Mouse (Mus musculus) liver, embryonic 13.5 days (tissue): Measurements from ENCODE around the gene Spag4. TPM values are rescaled to one million over a fixed set of nuclear protein-coding genes. Genes with fewer than 3 reads are reported as not detected.

Source experiments
- ATAC-seq: fragments of 200-750 bp; cut with Nextera tagmentation; 2 replicates; pipeline ENCODE4 v1.8.0; 2017; ENCODE audit warnings: low read depth, mild to moderate bottlenecking, moderate number of reproducible peaks, moderate library complexity
- DNase-seq: peaks from one replicate; pipeline ENCODE4 v3.0.0; 2022
- H3K27ac ChIP-seq: fragments of 300-500 bp; sonication (generic); 2 replicates; pipeline ENCODE4 v1.5.1; 2015; ENCODE audit warnings: moderate library complexity, mild to moderate bottlenecking, inconsistent platforms
- H3K27me3 ChIP-seq: fragments of 300-500 bp; sonication (generic); 2 replicates; pipeline ENCODE4 v1.6.1; 2015; ENCODE audit warnings: mild to moderate bottlenecking, inconsistent platforms
- H3K36me3 ChIP-seq: fragments of 300-500 bp; sonication (generic); 2 replicates; pipeline ENCODE4 v1.6.1; 2015; ENCODE audit warnings: mild to moderate bottlenecking, inconsistent platforms
- H3K4me1 ChIP-seq: fragments of 300-500 bp; sonication (generic); replicated peaks from 2 replicates; pipeline ENCODE4 v1.6.1; 2015; ENCODE audit warnings: inconsistent platforms
- H3K4me2 ChIP-seq: fragments of 300-500 bp; sonication (generic); 2 replicates; pipeline ENCODE4 v1.6.1; 2015; ENCODE audit warnings: inconsistent platforms, mild to moderate bottlenecking, moderate library complexity
- H3K4me3 ChIP-seq: fragments of 300-500 bp; sonication (generic); replicated peaks from 2 replicates; pipeline ENCODE4 v1.5.1; 2015; ENCODE audit warnings: mild to moderate bottlenecking, inconsistent platforms
- H3K9ac ChIP-seq: fragments of 300-500 bp; sonication (generic); 2 replicates; pipeline ENCODE4 v1.6.1; 2015; ENCODE audit warnings: mild to moderate bottlenecking, inconsistent platforms
- H3K9me3 ChIP-seq: fragments of 300-500 bp; sonication (generic); replicated peaks from 2 replicates; pipeline ENCODE4 v1.6.1; 2016; ENCODE audit warnings: inconsistent platforms
- WGBS: fragments of 180-500 bp; shearing (Covaris S2); methylation state at CpG from one replicate; pipeline ENCODE4 v1.1.7; 2015; ENCODE audit not compliant: insufficient replicate concordance; 5-methylcytosine and 5-hydroxymethylcytosine counted together
- polyA plus RNA-seq: library from polyadenylated mRNA; unstranded; fragments of >200 nt; fragmentation: Nextera tagmentation; extraction: Ambion mirVana; gene quantifications from 2 replicates; pipeline ENCODE4 v1.2.1, GENCODE M21; 2015

The Spag4 gene
- polyA plus RNA-seq, 1 experiment from 2014 or later = 1.6 TPM

DNA sequence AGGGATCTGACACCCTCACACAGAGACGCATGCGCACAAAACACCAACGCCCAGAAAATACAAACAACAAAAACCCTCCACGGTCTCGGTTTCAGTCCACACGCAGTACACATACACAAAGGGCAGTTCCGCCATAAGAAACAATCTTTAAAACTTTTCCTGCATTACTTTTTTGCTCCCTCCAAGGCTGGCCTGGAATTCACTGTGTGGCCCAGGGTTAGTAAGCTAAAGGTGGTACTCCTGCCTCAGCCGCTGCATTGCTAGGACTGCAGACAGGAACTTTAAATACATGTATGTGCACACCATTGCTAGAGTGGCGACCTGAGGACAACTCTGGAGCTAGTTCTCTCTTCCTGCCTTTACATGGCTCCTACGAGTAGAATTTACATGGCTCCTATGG is 6.3 kb downstream of the Spag4 start:
- DNase-seq = no peak
- no peak for ATAC-seq
- Histone ChIP-seq H3K27me3 (no peaks in the 10 kb centered on the region), H3K36me3 (peaks cover 74% of the 10 kb centered on the region), H3K9ac (no peak overlapping the region), H3K4me2 (no peak overlapping the region), H3K4me3 (no peak overlapping the region), H3K27ac (no peak overlapping the region), H3K9me3 (no peaks in the 10 kb centered on the region), H3K4me1 (peaks cover 9% of the 10 kb centered on the region)
- WGBS = 91% methylated on average over 10 of the region's 10 CpGs

DNA sequence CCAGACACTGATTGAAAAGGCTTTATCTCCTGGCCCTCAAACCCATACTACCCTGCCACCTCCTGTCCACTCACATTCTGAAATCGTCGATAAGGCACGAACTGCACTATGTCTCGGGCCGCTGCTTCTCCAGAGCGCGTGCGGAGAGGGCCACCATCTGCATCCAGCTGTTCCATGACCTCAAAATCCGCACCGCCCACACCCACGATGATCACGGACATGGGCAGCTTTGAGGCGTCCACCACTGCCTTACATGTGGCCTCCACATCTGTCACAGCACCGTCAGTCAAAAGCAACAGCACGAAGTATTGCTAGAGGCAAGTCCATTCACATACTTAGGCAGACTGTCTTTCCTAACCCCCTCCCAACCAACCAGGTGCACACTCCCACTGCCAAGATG is 8.8 kb downstream of the Spag4 start:
- 96% methylated on average over 15 of the region's 15 CpGs for WGBS
- ATAC-seq (no peak), DNase-seq (no peak)
- Histone ChIP-seq H3K27ac (no peak overlapping the region), H3K4me1 (no peaks in the 10 kb centered on the region), H3K4me3 (no peak overlapping the region), H3K9ac (no peak overlapping the region), H3K9me3 (no peaks in the 10 kb centered on the region), H3K36me3 (peaks cover 95% of the 10 kb centered on the region), H3K27me3 (no peaks in the 10 kb centered on the region), H3K4me2 (no peak overlapping the region)

DNA sequence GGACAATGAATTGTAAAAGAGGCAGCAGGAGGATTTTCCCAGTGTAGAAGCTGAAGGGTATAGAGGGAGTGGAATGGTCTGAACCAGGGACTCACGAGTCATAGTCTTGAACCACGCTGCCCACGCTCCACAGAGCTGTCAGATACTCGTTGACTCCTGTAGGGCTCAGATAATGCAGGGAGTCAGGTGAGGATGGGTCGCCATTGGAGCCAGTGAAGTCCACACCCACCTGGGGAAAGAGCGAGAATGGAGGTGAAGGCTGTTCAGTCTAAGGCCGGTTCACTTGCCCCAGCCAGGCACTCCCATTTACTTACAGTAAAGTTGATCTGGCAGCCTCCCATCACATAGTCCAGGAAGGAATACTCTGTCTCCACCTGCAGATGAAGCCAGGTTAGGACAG is 12.5 kb downstream of the Spag4 start:
- Histone ChIP-seq H3K9me3 (no peaks in the 10 kb centered on the region), H3K27ac (no peak overlapping the region), H3K4me3 (no peak overlapping the region), H3K4me2 (no peak overlapping the region), H3K4me1 (peaks cover under 1% of the 10 kb centered on the region), H3K36me3 (peaks cover 67% of the 10 kb centered on the region), H3K9ac (no peak overlapping the region), H3K27me3 (no peaks in the 10 kb centered on the region)
- ATAC-seq = no peak
- 72% methylated on average over 7 of the region's 7 CpGs for WGBS
- DNase-seq = no peak

DNA sequence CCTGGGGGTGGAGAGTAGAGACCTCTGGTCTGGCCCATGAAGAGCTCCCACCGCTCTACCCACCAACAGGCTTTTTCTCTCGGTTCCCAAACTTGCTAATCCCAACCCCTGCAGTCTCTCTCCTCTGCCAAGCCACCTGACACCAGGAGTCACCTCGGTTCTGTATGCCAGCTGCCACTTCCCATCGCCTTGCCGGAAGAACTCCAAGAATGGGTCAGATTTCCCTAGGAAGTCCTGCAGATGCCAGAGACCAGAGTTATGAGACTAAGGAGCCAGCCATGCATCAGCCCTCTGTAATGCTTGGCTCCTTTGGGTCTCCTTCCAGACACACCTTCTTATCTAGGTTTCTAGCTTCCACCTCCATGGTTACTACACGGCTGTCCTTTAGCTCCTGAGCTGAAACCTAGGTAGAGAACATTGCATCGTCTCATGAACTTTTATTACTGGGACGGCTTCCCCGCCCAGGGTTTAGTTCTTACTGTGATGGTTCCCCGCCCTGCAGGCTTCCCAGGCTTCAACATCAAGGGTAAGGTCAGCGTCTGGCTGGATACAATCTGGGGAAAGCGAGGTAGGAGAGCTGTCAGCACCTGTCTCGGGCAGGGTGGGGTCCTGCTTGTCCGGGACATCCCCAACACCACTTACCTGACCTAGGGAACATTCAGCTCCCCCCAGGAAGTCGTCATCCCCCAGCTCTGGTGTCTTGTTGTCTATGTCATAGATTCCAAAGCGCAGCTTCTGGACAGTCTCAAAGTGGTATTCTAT is 13.6 kb downstream of the Spag4 start:
- Histone ChIP-seq H3K4me2 (no peak overlapping the region), H3K27me3 (no peaks in the 10 kb centered on the region), H3K36me3 (peaks cover 56% of the 10 kb centered on the region), H3K4me3 (no peak overlapping the region), H3K9ac (no peak overlapping the region), H3K27ac (no peak overlapping the region), H3K4me1 (peaks cover 12% of the 10 kb centered on the region), H3K9me3 (no peaks in the 10 kb centered on the region)
- 88% methylated on average over 16 of the region's 16 CpGs for WGBS
- ATAC-seq (no peak), DNase-seq (no peak)

DNA sequence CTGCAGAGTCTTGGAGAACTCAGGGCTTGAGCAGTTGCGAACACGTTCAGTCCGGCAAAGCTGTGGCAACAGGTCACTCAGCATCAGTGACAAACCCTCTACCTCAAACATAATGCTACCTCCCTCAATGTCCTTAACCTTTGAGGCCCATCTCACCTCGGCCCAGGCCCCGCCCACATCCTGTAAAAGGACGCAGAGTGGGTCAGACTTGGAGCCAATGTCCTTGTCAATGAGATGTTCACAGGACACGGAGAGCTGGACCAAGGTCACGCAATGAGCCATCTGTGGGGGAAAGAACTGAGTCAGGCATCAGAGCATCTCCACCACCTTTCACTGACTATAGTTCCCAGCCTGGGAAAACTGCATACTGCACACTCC is 14.2 kb downstream of the Spag4 start:
- DNase-seq (no peak), ATAC-seq (no peak)
- H3K4me3 ChIP-seq = no peak overlapping the region
- no peaks in the 10 kb centered on the region for H3K27me3 ChIP-seq
- no peak overlapping the region for H3K27ac ChIP-seq
- 79% methylated on average over 8 of the region's 8 CpGs for WGBS
- peaks cover 50% of the 10 kb centered on the region for H3K36me3 ChIP-seq
- H3K9me3 ChIP-seq = no peaks in the 10 kb centered on the region
- no peak overlapping the region for H3K4me2 ChIP-seq
- no peak overlapping the region for H3K9ac ChIP-seq
- peaks cover 12% of the 10 kb centered on the region for H3K4me1 ChIP-seq

DNA sequence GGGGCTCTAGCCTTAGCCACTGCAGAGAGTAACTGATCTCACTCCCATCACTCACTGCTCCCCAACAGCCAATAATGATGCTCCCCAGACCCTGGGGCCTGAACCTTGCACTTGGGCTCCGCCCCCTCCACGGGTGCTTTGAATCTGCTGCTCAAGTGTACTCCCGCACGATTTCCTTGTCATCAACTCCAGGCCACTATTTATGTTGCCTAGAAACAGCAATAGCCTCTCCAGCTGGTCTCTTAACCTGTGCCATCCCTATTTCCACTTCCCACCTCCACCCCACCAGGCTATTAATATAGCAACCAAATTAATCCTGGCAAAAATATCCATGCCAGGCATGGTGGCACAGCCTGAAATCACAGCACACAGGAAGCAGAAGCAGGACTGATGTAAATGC is 14.7 kb downstream of the Spag4 start:
- no peaks in the 10 kb centered on the region for H3K9me3 ChIP-seq
- H3K4me3 ChIP-seq = no peak overlapping the region
- H3K4me1 ChIP-seq = peaks cover 12% of the 10 kb centered on the region
- H3K9ac ChIP-seq = no peak overlapping the region
- H3K27ac ChIP-seq = no peak overlapping the region
- H3K27me3 ChIP-seq = no peaks in the 10 kb centered on the region
- ATAC-seq = no peak
- no peak overlapping the region for H3K4me2 ChIP-seq
- peaks cover 45% of the 10 kb centered on the region for H3K36me3 ChIP-seq
- DNase-seq = no peak
- WGBS = 64% methylated on average over 4 of the region's 4 CpGs

DNA sequence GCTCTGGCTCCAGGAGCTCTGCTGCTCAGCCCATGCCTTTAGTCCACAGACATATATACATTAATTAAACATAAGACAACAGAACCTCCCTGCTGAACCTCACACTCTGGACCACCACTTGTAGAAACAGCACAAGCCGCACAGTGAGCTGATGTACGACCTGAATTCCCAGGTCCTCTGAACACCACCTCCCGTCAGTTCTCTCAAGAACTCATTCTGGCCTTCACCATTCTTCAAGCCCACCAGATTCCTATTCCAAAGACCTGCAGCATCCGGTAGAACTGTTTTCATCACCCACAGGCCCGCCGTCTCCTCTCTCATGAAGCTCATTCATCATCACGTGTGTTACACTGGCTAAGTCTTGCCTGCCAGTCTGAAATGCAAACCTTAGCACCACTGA is 15.4 kb downstream of the Spag4 start:
- DNase-seq = no peak
- H3K27me3 ChIP-seq = no peaks in the 10 kb centered on the region

DNA sequence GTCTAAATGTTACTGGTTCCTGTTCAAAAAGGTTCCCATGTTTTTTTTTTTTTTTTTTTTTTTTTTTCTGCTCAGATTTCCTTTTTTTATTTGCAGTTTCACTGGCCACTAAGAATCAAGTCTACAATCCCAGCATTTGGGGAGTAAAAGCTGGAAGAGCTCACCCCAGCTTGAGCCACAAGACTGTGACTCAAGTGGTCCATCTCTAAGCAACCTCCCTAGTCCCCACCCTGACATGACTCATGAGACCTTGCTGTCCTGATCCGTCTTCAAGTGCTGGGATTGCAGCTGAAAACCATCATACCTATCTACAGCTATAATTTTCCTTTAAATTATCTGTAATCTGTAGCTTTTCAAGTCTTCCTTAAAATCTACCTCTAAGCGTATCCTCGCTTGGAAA is 19.6 kb downstream of the Spag4 start:
- 81% methylated on average over 3 of the region's 3 CpGs for WGBS
- H3K4me3 ChIP-seq = no peak overlapping the region
- H3K9me3 ChIP-seq = no peaks in the 10 kb centered on the region
- no peak overlapping the region for H3K27ac ChIP-seq
- no peaks in the 10 kb centered on the region for H3K27me3 ChIP-seq
- peaks cover 2% of the 10 kb centered on the region for H3K36me3 ChIP-seq
- no peak overlapping the region for H3K9ac ChIP-seq
- peaks cover 12% of the 10 kb centered on the region for H3K4me1 ChIP-seq
- no peak overlapping the region for H3K4me2 ChIP-seq
- ATAC-seq = no peak
- no peak for DNase-seq

More for the DNA sequence above, 15.4 kb downstream of the Spag4 start:
- Histone ChIP-seq H3K4me3 (no peak overlapping the region), H3K4me1 (peaks cover 12% of the 10 kb centered on the region), H3K9ac (no peak overlapping the region), H3K4me2 (no peak overlapping the region), H3K36me3 (peaks cover 38% of the 10 kb centered on the region), H3K27ac (no peak overlapping the region), H3K9me3 (no peaks in the 10 kb centered on the region)
- no peak for ATAC-seq
- 83% methylated on average over 7 of the region's 7 CpGs for WGBS

DNA sequence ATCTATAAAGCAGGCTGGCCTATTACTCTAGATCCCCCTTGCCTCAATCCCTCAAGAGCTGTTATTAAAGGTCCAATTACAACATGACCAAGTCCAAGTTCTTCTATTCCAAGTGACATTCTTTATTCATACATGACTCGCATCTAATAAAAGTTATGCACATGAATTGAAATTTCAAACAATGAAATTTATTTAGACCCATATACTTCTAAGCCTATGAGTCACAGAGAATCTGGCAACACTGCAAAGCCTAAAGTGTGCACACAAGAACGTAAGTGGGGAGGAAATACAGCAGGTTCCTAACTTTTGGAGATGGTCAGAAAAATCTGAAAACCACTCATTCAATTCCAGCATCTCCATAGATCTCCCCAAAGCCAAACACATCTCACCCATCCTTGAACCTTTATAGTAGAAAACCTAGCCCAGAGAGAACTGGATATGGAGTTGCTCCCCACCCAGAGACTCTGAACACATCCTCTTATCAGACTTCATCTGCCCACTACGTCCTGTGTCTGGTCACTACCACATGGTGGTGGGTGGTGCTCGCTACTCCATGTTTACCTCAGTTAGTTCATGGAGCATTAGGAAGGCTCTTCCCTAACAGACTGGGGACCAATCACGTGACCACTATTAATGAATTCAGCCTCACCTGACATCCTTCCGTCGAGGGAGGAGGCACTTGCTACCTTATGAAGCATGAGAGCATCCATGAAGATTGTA is 22.6 kb downstream of the Spag4 start:
- Histone ChIP-seq H3K4me1 (peaks cover 10% of the 10 kb centered on the region), H3K9ac (no peak overlapping the region), H3K27me3 (no peaks in the 10 kb centered on the region), H3K27ac (no peak overlapping the region), H3K4me3 (no peak overlapping the region), H3K9me3 (no peaks in the 10 kb centered on the region), H3K36me3 (peaks cover 13% of the 10 kb centered on the region), H3K4me2 (no peak overlapping the region)
- ATAC-seq (no peak), DNase-seq (no peak)
- 70% methylated on average over 7 of the region's 7 CpGs for WGBS

DNA sequence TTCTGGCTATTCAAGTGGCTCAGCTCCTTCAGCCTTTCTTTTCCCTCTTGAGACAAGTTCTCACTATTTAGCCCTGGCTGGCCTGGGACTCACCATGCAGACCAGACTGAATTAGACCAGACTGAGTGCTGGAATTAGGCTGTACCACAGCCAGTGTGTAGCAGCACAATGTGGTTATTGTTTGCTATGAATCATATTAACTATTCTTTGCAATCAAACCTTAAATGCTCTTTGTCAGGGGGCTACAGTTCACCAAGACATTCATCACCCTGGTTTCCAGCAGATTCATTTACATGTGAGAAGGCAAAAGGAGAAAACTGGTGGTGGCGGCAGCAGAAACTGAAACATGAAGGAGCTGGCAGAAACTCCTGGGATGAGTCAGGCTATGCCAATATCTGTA is 24.8 kb downstream of the Spag4 start:
- H3K9ac ChIP-seq = no peak overlapping the region

DNA sequence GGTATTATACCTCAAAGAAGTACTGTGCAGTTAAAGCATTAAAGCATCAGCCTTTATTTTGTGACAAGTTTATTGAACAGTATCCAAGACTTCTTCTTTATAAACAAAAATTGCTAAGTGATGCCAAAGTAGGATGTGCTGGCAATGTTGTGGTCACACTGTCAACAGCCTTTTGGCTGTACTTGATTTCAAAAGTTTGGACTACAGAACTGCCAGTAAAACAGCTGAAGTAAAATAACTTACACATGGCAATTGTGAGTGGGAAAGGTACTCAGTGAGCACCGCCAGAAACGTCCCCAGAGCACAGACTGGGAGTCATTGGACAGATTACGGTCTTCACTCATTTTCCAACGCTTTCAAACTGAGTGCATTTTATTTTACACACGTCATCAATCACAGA is 27.0 kb downstream of the Spag4 start:
- Histone ChIP-seq H3K4me1 (no peaks in the 10 kb centered on the region; the same call in 1 of the 2 replicates), H3K27me3 (no peaks in the 10 kb centered on the region), H3K9me3 (no peaks in the 10 kb centered on the region), H3K4me2 (no peak overlapping the region), H3K9ac (no peak overlapping the region), H3K27ac (no peak overlapping the region), H3K36me3 (peaks cover 32% of the 10 kb centered on the region), H3K4me3 (no peak overlapping the region)
- ATAC-seq = no peak
- 81% methylated on average over 5 of the region's 5 CpGs for WGBS
- DNase-seq = no peak

More for the DNA sequence above, 24.8 kb downstream of the Spag4 start:
- WGBS = 93% methylated on average over 1 of the region's 1 CpGs
- Histone ChIP-seq H3K27me3 (no peaks in the 10 kb centered on the region), H3K4me1 (no peaks in the 10 kb centered on the region; the same call in 1 of the 2 replicates), H3K4me3 (no peak overlapping the region), H3K4me2 (no peak overlapping the region), H3K27ac (no peak overlapping the region), H3K36me3 (peaks cover 13% of the 10 kb centered on the region), H3K9me3 (no peaks in the 10 kb centered on the region)
- ATAC-seq (no peak), DNase-seq (no peak)
